ENCODE assay signal across 10 mouse cellular contexts in genomic region chr7:128531929-128532328, GRCm38 (mm10). TPM values are rescaled to one million over a fixed set of nuclear protein-coding genes. Genes with fewer than 3 reads are reported as not detected.
DNase-seq lines count a peak whose midpoint lies in the region; ATAC-seq and TF ChIP-seq lines count a peak whose summit lies in the region.
"Had no signal": no experiment of that assay in that cellular context is flagged by ENCODE, and none has a peak within 500 bp of the region (broad histone marks: within the 10 kb centered on the region; RNA-seq: fewer than 3 reads in every experiment).

No protein-coding gene starts in this region.

- intact Hi-C loops in gastrocnemius, postnatal 14 days (cut with DNase I; ENCODE audit: low total_unique reads): no loop called here

- no peak for TF ChIP-seq CTCF in forebrain, postnatal 0 days (IDR thresholded peaks at IDR 0.05; ENCODE audit: low read depth)

- peaks cover 27% of the 10 kb centered on the region for H3K4me1 ChIP-seq in forebrain, embryonic 14.5 days (ENCODE audit: control insufficient read depth, insufficient read depth, low read length)
- peaks cover 35% of the 10 kb centered on the region for H3K4me1 ChIP-seq in forebrain, postnatal 0 days (ENCODE audit: insufficient read depth)
- peaks cover 46% of the 10 kb centered on the region for H3K4me1 ChIP-seq in midbrain, embryonic 16.5 days (ENCODE audit: control insufficient read depth, insufficient read depth, low read length)

- no peak overlapping the region for H3K27ac ChIP-seq in forebrain, embryonic 14.5 days (ENCODE audit: low read depth, low read length)
- no peak overlapping the region for H3K27ac ChIP-seq in forebrain, postnatal 0 days (ENCODE audit: low read depth, low read length)
- 0 out of 2 replicates have a peak overlapping the region, but pooled peaks have one; percentile 1 for H3K27ac ChIP-seq in midbrain, embryonic 16.5 days (ENCODE audit: low read length)
- H3K27ac ChIP-seq: liver, embryonic 15.5 days had no signal

- H3K9me3 ChIP-seq in forebrain, embryonic 14.5 days (replicated peaks; ENCODE audit: control insufficient read depth, low read length): no peaks in the 10 kb centered on the region
- H3K9me3 ChIP-seq in forebrain, postnatal 0 days (ENCODE audit: low read length): no peaks in the 10 kb centered on the region
- H3K9me3 ChIP-seq in midbrain, embryonic 16.5 days (replicated peaks; ENCODE audit: control insufficient read depth, low read length, poor library complexity, severe bottlenecking): no peaks in the 10 kb centered on the region
- H3K9me3 ChIP-seq: embryonic facial prominence, embryonic 15.5 days; liver, embryonic 15.5 days had no signal

- no peaks in the 10 kb centered on the region for H3K36me3 ChIP-seq in forebrain, embryonic 14.5 days (ENCODE audit: control insufficient read depth, insufficient read depth, low read length)
- H3K36me3 ChIP-seq in forebrain, postnatal 0 days (ENCODE audit: insufficient read depth): no peaks in the 10 kb centered on the region
- H3K36me3 ChIP-seq in midbrain, embryonic 16.5 days (ENCODE audit: control insufficient read depth, insufficient read depth, low read length): no peaks in the 10 kb centered on the region
- H3K36me3 ChIP-seq: embryonic facial prominence, embryonic 15.5 days; liver, embryonic 15.5 days had no signal

- H3K4me2 ChIP-seq in forebrain, embryonic 14.5 days (ENCODE audit: low read length): no peak overlapping the region
- no peak overlapping the region for H3K4me2 ChIP-seq in forebrain, postnatal 0 days (ENCODE audit: low read depth)
- H3K4me2 ChIP-seq in midbrain, embryonic 16.5 days (ENCODE audit: low read length): no peak overlapping the region
- H3K4me2 ChIP-seq: embryonic facial prominence, embryonic 15.5 days; liver, embryonic 15.5 days had no signal

- H3K27me3 ChIP-seq in forebrain, embryonic 14.5 days (replicated peaks; ENCODE audit: control insufficient read depth, insufficient read depth, low read length): no peaks in the 10 kb centered on the region
- H3K27me3 ChIP-seq in forebrain, postnatal 0 days (ENCODE audit: insufficient read depth, low read length): no peaks in the 10 kb centered on the region
- no peaks in the 10 kb centered on the region for H3K27me3 ChIP-seq in midbrain, embryonic 16.5 days (ENCODE audit: control insufficient read depth, insufficient read depth, low read depth, low read length)
- H3K27me3 ChIP-seq: embryonic facial prominence, embryonic 15.5 days; liver, embryonic 15.5 days had no signal

- peak; percentile 32 for DNase-seq in forebrain, embryonic 14.5 days (ENCODE audit: low spot score)
- DNase-seq in forebrain, postnatal 0 days: no peak
- peak; percentile 69 to 71 for DNase-seq in right cerebral cortex, adult 2 months (ENCODE audit: low spot score in 2 of 2)
- DNase-seq in right cerebral cortex, postnatal 14 days: no peak
- DNase-seq in gastrocnemius, postnatal 14 days: peak; percentile 46
- DNase-seq in kidney, postnatal 10 days: peak; percentile 63
- DNase-seq in embryo, embryonic 10.5 days (ENCODE audit: low spot score): no peak

- no peak overlapping the region for H3K9ac ChIP-seq in forebrain, embryonic 14.5 days (ENCODE audit: low read length)
- H3K9ac ChIP-seq in forebrain, postnatal 0 days: no peak overlapping the region
- no peak overlapping the region for H3K9ac ChIP-seq in midbrain, embryonic 16.5 days (ENCODE audit: low read depth, low read length)
- H3K9ac ChIP-seq: embryonic facial prominence, embryonic 15.5 days; liver, embryonic 15.5 days had no signal

- no peak overlapping the region for H3K4me3 ChIP-seq in forebrain, embryonic 14.5 days (ENCODE audit: low read depth, low read length)
- H3K4me3 ChIP-seq in forebrain, postnatal 0 days (ENCODE audit: low read depth, low read length): no peak overlapping the region
- no peak overlapping the region for H3K4me3 ChIP-seq in midbrain, embryonic 16.5 days (ENCODE audit: low read depth, low read length)
- H3K4me3 ChIP-seq: embryonic facial prominence, embryonic 15.5 days; liver, embryonic 15.5 days had no signal

- 53% methylated on average over 6 of the region's 6 CpGs for WGBS in forebrain, embryonic 14.5 days
- 43% methylated on average over 6 of the region's 6 CpGs for WGBS in forebrain, postnatal 0 days
- WGBS in midbrain, embryonic 16.5 days: 73% methylated on average over 6 of the region's 6 CpGs

- no peak for ATAC-seq in forebrain, embryonic 14.5 days
- no peak for ATAC-seq in forebrain, postnatal 0 days
- no peak for ATAC-seq in midbrain, embryonic 16.5 days

RNA-seq across cellular contexts. Expression of gene Bag3, which starts 8.5 kb away (rescaled TPM):
- 1.4 and 1.7 TPM in 2 replicates for polyA plus RNA-seq in forebrain, embryonic 14.5 days (2014; fragmentation: Nextera tagmentation; extraction: Ambion mirVana)
- 2.2 and 4.1 TPM in 2 replicates for total RNA-seq in forebrain, postnatal 0 days (2014; rRNA removed)
- polyA plus RNA-seq in forebrain, postnatal 0 days (2015; fragmentation: Nextera tagmentation; extraction: Ambion mirVana): 3.0 and 3.8 TPM in 2 replicates
- 100 to 1,000 TPM; 111 to 112 TPM for total RNA-seq in gastrocnemius, postnatal 14 days (2021)
- polyA plus RNA-seq in midbrain, embryonic 16.5 days (2015; fragmentation: Nextera tagmentation; extraction: Ambion mirVana): 1.9 and 2.8 TPM in 2 replicates

Comparison
In these comparisons a context has a peak if more than half of its experiments do, and no peak if none do; other contexts are left out.
1. DNase-seq: peak in forebrain, embryonic 14.5 days (single experiment), right cerebral cortex, adult 2 months (2 of 2), gastrocnemius, postnatal 14 days (single experiment) and kidney, postnatal 10 days (single experiment); none in forebrain, postnatal 0 days (single experiment), right cerebral cortex, postnatal 14 days (single experiment) and embryo, embryonic 10.5 days (single experiment).